Mouse (Mus musculus): ENCODE results near the gene Acot8. TPM values are rescaled to one million over a fixed set of nuclear protein-coding genes. Genes with fewer than 3 reads are reported as not detected.

Acot8 gene
- polyA plus RNA-seq, 1 experiment: 7.0 TPM

DNA sequence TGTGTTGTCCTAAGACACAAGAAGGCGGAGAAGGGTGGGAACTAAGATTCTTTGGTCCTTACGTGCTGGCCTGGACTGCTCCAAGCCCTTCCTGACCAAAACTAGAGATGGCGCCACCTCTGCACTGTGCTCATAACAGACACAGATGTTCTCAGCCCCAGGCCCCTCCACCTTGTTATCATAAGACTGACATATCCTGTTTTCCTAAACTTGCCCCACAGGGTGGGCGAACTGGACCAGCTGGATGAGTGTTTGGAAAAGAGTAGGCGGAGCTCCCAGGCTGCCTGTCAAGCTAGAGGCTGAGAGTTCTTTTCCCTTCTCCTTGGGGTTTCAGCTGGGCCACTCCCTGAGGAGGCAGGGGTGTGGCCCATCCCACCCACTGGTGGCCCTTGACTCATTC lies 13.0 kb upstream of the Acot8 start:
- TF ChIP-seq GATA1 (IDR thresholded peaks at IDR 0.05; ENCODE audit: low read length) (no peak), TAL1 (IDR thresholded peaks at IDR 0.05; ENCODE audit: low read length) (no peak)
- H3K4me1 ChIP-seq (ENCODE audit: control insufficient read depth): peaks cover 47% of the 10 kb centered on the region

DNA sequence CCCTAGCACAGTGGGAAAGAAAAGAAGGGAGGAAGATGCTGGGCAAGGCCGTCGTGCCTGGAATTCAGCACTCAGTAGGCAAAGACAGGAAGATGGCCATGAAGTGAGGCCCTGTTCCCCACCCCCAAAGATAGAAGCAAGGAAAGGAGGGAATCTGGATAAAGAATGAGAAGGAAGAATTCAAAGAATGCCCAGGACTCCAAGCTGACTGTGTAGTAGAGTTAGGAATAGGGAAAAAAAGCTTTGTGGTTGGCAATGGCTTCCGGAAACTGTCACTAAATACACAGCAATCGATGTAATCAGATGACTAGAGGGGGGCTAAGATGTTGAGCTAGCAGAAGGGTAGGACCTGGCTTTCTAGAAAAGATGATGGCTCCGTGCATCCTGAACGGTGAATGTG lies 12.5 kb upstream of the Acot8 start:
- Histone ChIP-seq H3K9me3 (ENCODE audit: control insufficient read depth, low read length) (no peaks in the 10 kb centered on the region), H3K36me3 (ENCODE audit: control insufficient read depth) (peaks cover 57% of the 10 kb centered on the region), H3K27me3 (ENCODE audit: control insufficient read depth) (no peaks in the 10 kb centered on the region), H3K4me3 (replicated peaks) (no peak overlapping the region), H3K4me1 (ENCODE audit: control insufficient read depth) (peaks cover 42% of the 10 kb centered on the region)
- TF ChIP-seq TAL1 (IDR thresholded peaks at IDR 0.05; ENCODE audit: low read length): no peak
- TF ChIP-seq GATA1 (IDR thresholded peaks at IDR 0.05; ENCODE audit: low read length): no peak

More for the DNA sequence above, 13.0 kb upstream of the Acot8 start:
- Histone ChIP-seq H3K36me3 (ENCODE audit: control insufficient read depth) (peaks cover 53% of the 10 kb centered on the region), H3K9me3 (ENCODE audit: control insufficient read depth, low read length) (no peaks in the 10 kb centered on the region), H3K4me3 (replicated peaks) (no peak overlapping the region), H3K27me3 (ENCODE audit: control insufficient read depth) (no peaks in the 10 kb centered on the region)

- Histone ChIP-seq H3K36me3 (ENCODE audit: control insufficient read depth) (peaks cover 50% of the 10 kb centered on the region), H3K4me1 (ENCODE audit: control insufficient read depth) (peaks cover 31% of the 10 kb centered on the region), H3K27me3 (ENCODE audit: control insufficient read depth) (no peaks in the 10 kb centered on the region), H3K4me3 (replicated peaks) (no peak overlapping the region), H3K9me3 (ENCODE audit: control insufficient read depth, low read length) (no peaks in the 10 kb centered on the region)
- no peak for TF ChIP-seq TAL1 (IDR thresholded peaks at IDR 0.05; ENCODE audit: low read length)
Measured at GRCm38 (mm10) chr2:164815821-164816220, 11.1 kb upstream of the Acot8 start.

DNA sequence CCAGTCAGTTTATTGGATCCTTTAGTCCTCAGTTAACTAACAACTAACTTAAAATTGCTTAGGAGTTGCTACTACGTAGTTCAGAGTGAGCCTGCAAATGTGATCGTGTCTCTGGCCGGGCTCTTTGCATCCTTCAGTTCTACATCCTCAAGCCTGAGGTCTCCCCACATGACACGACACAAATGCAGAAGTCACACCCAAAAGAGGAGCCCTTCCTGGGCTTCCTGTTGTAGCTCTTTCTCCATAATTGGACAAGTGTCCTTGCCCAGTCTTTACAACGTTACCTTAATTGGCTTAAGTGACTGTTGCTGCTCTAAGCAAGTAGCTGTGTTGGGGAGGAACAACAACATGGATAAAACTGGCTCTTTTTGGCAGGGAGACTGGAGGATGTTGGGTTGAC lies 10.7 kb upstream of the Acot8 start:
- peaks cover 48% of the 10 kb centered on the region for H3K36me3 ChIP-seq (ENCODE audit: control insufficient read depth)
- TF ChIP-seq TAL1 (IDR thresholded peaks at IDR 0.05; ENCODE audit: low read length) (no peak), GATA1 (IDR thresholded peaks at IDR 0.05; ENCODE audit: low read length) (no peak)

GRCm38 (mm10) chr2:164813557-164813956 lies 8.9 kb upstream of the Acot8 start:
- TF ChIP-seq GATA1 (IDR thresholded peaks at IDR 0.05; ENCODE audit: low read length) (no peak), TAL1 (IDR thresholded peaks at IDR 0.05; ENCODE audit: low read length) (no peak)
- Histone ChIP-seq H3K9me3 (ENCODE audit: control insufficient read depth, low read length) (no peaks in the 10 kb centered on the region), H3K4me3 (replicated peaks) (no peak overlapping the region), H3K36me3 (ENCODE audit: control insufficient read depth) (peaks cover 53% of the 10 kb centered on the region), H3K4me1 (ENCODE audit: control insufficient read depth) (peaks cover 33% of the 10 kb centered on the region), H3K27me3 (ENCODE audit: control insufficient read depth) (no peaks in the 10 kb centered on the region)

More for the DNA sequence above, 10.7 kb upstream of the Acot8 start:
- Histone ChIP-seq H3K9me3 (ENCODE audit: control insufficient read depth, low read length) (no peaks in the 10 kb centered on the region), H3K27me3 (ENCODE audit: control insufficient read depth) (no peaks in the 10 kb centered on the region), H3K4me1 (ENCODE audit: control insufficient read depth) (peaks cover 31% of the 10 kb centered on the region), H3K4me3 (replicated peaks) (no peak overlapping the region)

DNA sequence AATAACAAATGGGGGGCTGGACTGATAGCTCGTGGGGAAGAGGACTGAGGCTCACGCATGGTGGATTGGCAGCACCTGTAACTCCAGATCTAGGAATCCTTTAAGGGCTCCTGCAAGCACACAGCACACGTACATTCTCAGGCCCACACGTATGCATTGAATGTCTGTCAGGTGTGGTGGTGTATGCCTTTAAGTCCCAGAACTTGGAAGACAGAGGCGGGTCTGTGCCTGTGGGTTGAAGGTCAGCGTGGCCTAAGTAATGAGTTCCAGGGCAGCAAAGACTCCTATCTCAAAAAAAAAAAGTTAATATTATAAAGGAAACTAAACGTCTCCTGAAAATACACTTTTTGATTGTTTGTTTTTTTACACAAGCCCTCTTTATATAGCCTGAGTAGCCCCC lies 1.9 kb upstream of the Acot8 start:
- peaks cover 45% of the 10 kb centered on the region for H3K36me3 ChIP-seq (ENCODE audit: control insufficient read depth)
- TF ChIP-seq TAL1 (IDR thresholded peaks at IDR 0.05; ENCODE audit: low read length) (no peak), GATA1 (IDR thresholded peaks at IDR 0.05; ENCODE audit: low read length) (no peak)
- no peaks in the 10 kb centered on the region for H3K9me3 ChIP-seq (ENCODE audit: control insufficient read depth, low read length)
- no peak overlapping the region for H3K4me3 ChIP-seq (replicated peaks)
- H3K27me3 ChIP-seq (ENCODE audit: control insufficient read depth): no peaks in the 10 kb centered on the region
- peaks cover 48% of the 10 kb centered on the region for H3K4me1 ChIP-seq (ENCODE audit: control insufficient read depth)

- H3K36me3 ChIP-seq (ENCODE audit: control insufficient read depth): peaks cover 52% of the 10 kb centered on the region
- H3K9me3 ChIP-seq (ENCODE audit: control insufficient read depth, low read length): no peaks in the 10 kb centered on the region
- H3K4me1 ChIP-seq (ENCODE audit: control insufficient read depth): peaks cover 50% of the 10 kb centered on the region
- peak overlapping the region; percentile 78 for H3K4me3 ChIP-seq (replicated peaks)
- no peak for TF ChIP-seq TAL1 (IDR thresholded peaks at IDR 0.05; ENCODE audit: low read length)
- no peak for TF ChIP-seq GATA1 (IDR thresholded peaks at IDR 0.05; ENCODE audit: low read length)
- H3K27me3 ChIP-seq (ENCODE audit: control insufficient read depth): no peaks in the 10 kb centered on the region
Measured at GRCm38 (mm10) chr2:164805332-164805718, 643 bp upstream of the Acot8 start.

DNA sequence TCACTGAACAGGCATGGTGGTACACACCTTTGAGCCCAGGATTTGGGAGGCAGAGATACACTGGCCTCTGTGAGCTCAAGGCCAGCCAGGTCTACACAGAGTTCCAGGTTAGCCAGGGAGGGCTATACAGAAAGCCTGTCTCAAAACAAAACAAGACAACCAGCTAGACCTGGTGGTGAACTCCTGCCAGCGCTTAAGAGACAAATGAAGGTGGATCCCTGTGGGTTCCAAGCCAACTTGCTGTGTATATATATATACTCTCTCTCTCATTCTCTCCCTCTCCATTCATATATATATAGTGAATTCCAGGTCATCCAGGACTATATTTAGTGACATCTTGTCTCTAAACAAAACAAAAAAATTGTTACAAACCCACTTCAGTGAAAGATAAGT lies 765 bp downstream of the Acot8 start:
- Histone ChIP-seq H3K4me3 (replicated peaks) (peak overlapping the region; percentile 78), H3K9me3 (ENCODE audit: control insufficient read depth, low read length) (no peaks in the 10 kb centered on the region), H3K27me3 (ENCODE audit: control insufficient read depth) (no peaks in the 10 kb centered on the region), H3K4me1 (ENCODE audit: control insufficient read depth) (peaks cover 48% of the 10 kb centered on the region), H3K36me3 (ENCODE audit: control insufficient read depth) (peaks cover 53% of the 10 kb centered on the region)
- TF ChIP-seq TAL1 (IDR thresholded peaks at IDR 0.05; ENCODE audit: low read length) (no peak), GATA1 (IDR thresholded peaks at IDR 0.05; ENCODE audit: low read length) (no peak)

DNA sequence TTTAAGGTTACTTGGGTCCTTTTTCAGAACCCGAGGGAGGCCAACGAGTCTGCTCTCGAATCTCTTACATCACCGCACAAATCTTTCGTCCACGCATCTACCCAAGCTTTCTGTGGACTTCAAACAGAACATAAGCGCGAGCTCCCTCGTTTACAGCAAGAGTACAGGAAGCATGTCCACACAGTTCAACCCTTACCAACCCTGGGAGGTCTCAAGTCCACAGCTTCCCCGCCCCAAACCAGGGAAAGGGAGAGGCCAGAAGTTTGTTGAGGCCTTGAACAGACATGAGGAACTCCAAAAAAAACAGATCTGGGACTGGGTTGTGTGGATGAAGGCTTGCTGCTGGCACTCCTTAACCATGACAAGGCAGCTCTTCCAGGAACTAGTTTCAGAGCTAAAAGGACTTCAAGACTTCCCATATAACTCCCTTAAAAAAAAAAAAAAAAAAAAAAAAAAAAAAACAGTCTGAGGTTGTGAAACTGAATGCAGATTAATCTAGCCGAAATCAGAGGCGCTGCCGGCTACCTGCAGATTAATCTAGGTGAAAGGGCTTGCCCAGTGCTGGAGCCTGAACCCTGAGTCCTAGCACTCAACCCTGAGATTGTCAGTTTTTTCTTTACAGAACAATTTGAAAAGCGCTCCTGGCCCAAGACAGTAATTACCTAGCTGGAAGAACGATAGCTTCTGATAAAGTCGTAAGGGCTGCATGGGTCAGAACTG lies 1.3 kb downstream of the Acot8 start:
- Histone ChIP-seq H3K27me3 (ENCODE audit: control insufficient read depth) (no peaks in the 10 kb centered on the region), H3K36me3 (ENCODE audit: control insufficient read depth) (peaks cover 53% of the 10 kb centered on the region), H3K4me3 (replicated peaks) (peak overlapping the region; percentile 78), H3K9me3 (ENCODE audit: control insufficient read depth, low read length) (no peaks in the 10 kb centered on the region), H3K4me1 (ENCODE audit: control insufficient read depth) (peaks cover 48% of the 10 kb centered on the region)
- TF ChIP-seq TAL1 (IDR thresholded peaks at IDR 0.05; ENCODE audit: low read length) (no peak; the same call in 2 of the 3 replicates), GATA1 (IDR thresholded peaks at IDR 0.05; ENCODE audit: low read length) (no peak)

Data from erythroblast, embryonic 14.5 days (primary cell).